25 mouse cellular contexts compared by ENCODE assay signal in the genomic region with DNA sequence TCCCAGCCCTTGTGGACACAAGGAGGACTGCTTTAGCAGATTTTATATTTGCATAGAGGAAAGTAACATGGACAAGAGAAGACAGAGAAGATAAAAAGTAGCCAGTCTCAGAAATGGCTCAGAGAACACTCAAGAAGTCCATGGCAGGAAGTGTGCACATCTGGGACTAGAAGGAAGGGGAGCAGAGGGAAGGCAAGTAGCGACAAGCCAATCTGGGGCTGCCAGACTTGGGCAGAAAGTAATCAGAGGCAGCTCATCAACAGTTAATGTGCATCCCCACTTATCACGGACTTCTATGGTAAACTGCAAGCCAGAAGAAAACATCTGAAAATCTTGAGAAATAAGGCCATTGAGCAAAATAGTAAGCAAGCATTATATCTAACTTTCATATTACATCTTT. TPM values are rescaled to one million over a fixed set of nuclear protein-coding genes. Genes with fewer than 3 reads are reported as not detected.
"Had no signal": no experiment of that assay in that cellular context is flagged by ENCODE, and none has a peak within 500 bp of the region (broad histone marks: within the 10 kb centered on the region; RNA-seq: fewer than 3 reads in every experiment).

No protein-coding gene starts in this region.

- H3K4me1 ChIP-seq: kidney, embryonic 15.5 days; limb, embryonic 10.5 days; limb, embryonic 13.5 days; liver, embryonic 15.5 days; lung, embryonic 15.5 days; midbrain, embryonic 12.5 days; midbrain, embryonic 15.5 days; neural tube, embryonic 12.5 days; neural tube, embryonic 15.5 days had no signal

- H3K27me3 ChIP-seq: kidney, embryonic 15.5 days; limb, embryonic 13.5 days; liver, embryonic 12.5 days; liver, embryonic 15.5 days; lung, embryonic 15.5 days; midbrain, embryonic 12.5 days; midbrain, embryonic 15.5 days; neural tube, embryonic 12.5 days; neural tube, embryonic 15.5 days had no signal

- H3K9me3 ChIP-seq: kidney, embryonic 15.5 days; limb, embryonic 10.5 days; limb, embryonic 13.5 days; liver, embryonic 12.5 days; liver, embryonic 15.5 days; lung, embryonic 15.5 days; midbrain, embryonic 12.5 days; midbrain, embryonic 15.5 days; neural tube, embryonic 12.5 days; neural tube, embryonic 15.5 days had no signal

- ATAC-seq: liver, embryonic 12.5 days; midbrain, embryonic 15.5 days had no signal

- H3K4me3 ChIP-seq: kidney, embryonic 15.5 days; limb, embryonic 10.5 days; limb, embryonic 13.5 days; liver, embryonic 12.5 days; liver, embryonic 15.5 days; lung, embryonic 15.5 days; midbrain, embryonic 12.5 days; midbrain, embryonic 15.5 days; neural tube, embryonic 12.5 days; neural tube, embryonic 15.5 days had no signal

- DNase-seq: kidney, adult 11 months; kidney, adult 8-10 months; kidney, postnatal 10 days; kidney, postnatal 36 days; liver; lung, adult 18-20 months; lung, postnatal 10 days; right cerebral cortex, adult 18-20 months; right cerebral cortex, postnatal 14 days; right cerebral cortex, postnatal 4 days; thymus, adult 2 months; thymus, postnatal 14 days had no signal

RNA-seq across cellular contexts. Expression of a gene that starts 40.3 kb away (rescaled TPM):
- total RNA-seq: layer of hippocampus, postnatal 25 days; left cerebral cortex, adult 18-20 months; left cerebral cortex, postnatal 25 days had no signal
- polyA plus RNA-seq: kidney, embryonic 15.5 days; liver, embryonic 15.5 days; lung, embryonic 15.5 days; midbrain, embryonic 15.5 days; thymus, adult 2 months had no signal
